Mouse (Mus musculus) layer of hippocampus, postnatal 36 days (tissue): Measurements from ENCODE around the gene Nostrin. TPM values are rescaled to one million over a fixed set of nuclear protein-coding genes. Genes with fewer than 3 reads are reported as not detected.

Experiments used
- DNase-seq, 2 experiments: peaks; one replicate each; pipeline ENCODE4 v3.0.0; 2022
- total RNA-seq, 2 experiments: library from RNA; stranded (reverse); gene quantifications; 2 replicates each; pipeline ENCODE4 v1.2.3; 2021

Nostrin gene
- 1 to 10 TPM; 3.6 to 5.5 TPM for total RNA-seq

- no peak for DNase-seq
These were observed at the start of gene Nostrin for GRCm38 (mm10) chr2:69135661-69136576. Gene Nostrin (plus strand): TSS chr2:69135800.

- no peak for DNase-seq
These were observed 48.9 kb upstream of the Nostrin start for GRCm38 (mm10) chr2:69086505-69087260.

GRCm38 (mm10) chr2:69095836-69096235, 39.8 kb upstream of the Nostrin start:
- no peak for DNase-seq

- peak in 1 of 2 experiments; percentile 48 for DNase-seq
These were observed 38.8 kb upstream of the Nostrin start for GRCm38 (mm10) chr2:69096821-69097220.

GRCm38 (mm10) chr2:69097526-69097925, 38.1 kb upstream of the Nostrin start:
- DNase-seq: no peak

GRCm38 (mm10) chr2:69098701-69099100, 36.9 kb upstream of the Nostrin start:
- DNase-seq: no peak

GRCm38 (mm10) chr2:69099147-69099546, 36.5 kb upstream of the Nostrin start:
- DNase-seq: no peak

- no peak for DNase-seq
These were observed 34.9 kb upstream of the Nostrin start for GRCm38 (mm10) chr2:69100706-69101105.

GRCm38 (mm10) chr2:69103526-69103925, 32.1 kb upstream of the Nostrin start:
- DNase-seq: no peak

- DNase-seq: no peak
These were observed 31.0 kb upstream of the Nostrin start for GRCm38 (mm10) chr2:69104511-69105145.

GRCm38 (mm10) chr2:69109246-69109645, 26.4 kb upstream of the Nostrin start:
- no peak for DNase-seq

GRCm38 (mm10) chr2:69109710-69110109, 25.9 kb upstream of the Nostrin start:
- DNase-seq: no peak

GRCm38 (mm10) chr2:69112609-69113008, 23.0 kb upstream of the Nostrin start:
- no peak for DNase-seq

- DNase-seq: no peak
These were observed 21.6 kb upstream of the Nostrin start for GRCm38 (mm10) chr2:69113829-69114547.

GRCm38 (mm10) chr2:69115921-69116320, 19.7 kb upstream of the Nostrin start:
- no peak for DNase-seq

- DNase-seq: no peak
These were observed 18.8 kb upstream of the Nostrin start for GRCm38 (mm10) chr2:69116767-69117166.

GRCm38 (mm10) chr2:69118994-69119393, 16.6 kb upstream of the Nostrin start:
- no peak for DNase-seq

GRCm38 (mm10) chr2:69119718-69120117, 15.9 kb upstream of the Nostrin start:
- no peak for DNase-seq

- no peak for DNase-seq
These were observed 13.9 kb upstream of the Nostrin start for GRCm38 (mm10) chr2:69121681-69122080.

- DNase-seq: no peak
These were observed 10.2 kb upstream of the Nostrin start for GRCm38 (mm10) chr2:69125425-69125824.

- no peak for DNase-seq
These were observed 7.3 kb upstream of the Nostrin start for GRCm38 (mm10) chr2:69128321-69128720.

- no peak for DNase-seq
These were observed 6.6 kb upstream of the Nostrin start for GRCm38 (mm10) chr2:69128921-69129395.
